Mouse (Mus musculus) heart, adult 18-20 months (tissue): ENCODE results near the gene Vmn2r80. TPM values are rescaled to one million over a fixed set of nuclear protein-coding genes. Genes with fewer than 3 reads are reported as not detected.
A peak's percentile ranks its signal among the peaks of the same experiment; 100 is the strongest.
"Not testable (repeated sequence)": the region's sequence is repeated elsewhere in the genome, so short reads cannot be mapped to it uniquely, and the experiment has no call there.

Source experiments
- DNase-seq, 2 experiments: peaks; one replicate each; pipeline ENCODE4 v3.0.0; 2021 to 2022; ENCODE audit warnings: mixed read lengths in 1 of 2
- long read RNA-seq, 2 experiments: library from polyadenylated mRNA; stranded (forward); transcript quantifications; one replicate each; pipeline ENCODE4 v2.0.0; 2021
- total RNA-seq, 2 experiments: library from RNA; stranded (reverse); gene quantifications; 2 replicates each; pipeline ENCODE4 v1.2.3; 2021

Vmn2r80 gene
- not detected for total RNA-seq
- long read RNA-seq, experiment 1, result 0 reads
- long read RNA-seq, experiment 2, result 0 reads

DNA sequence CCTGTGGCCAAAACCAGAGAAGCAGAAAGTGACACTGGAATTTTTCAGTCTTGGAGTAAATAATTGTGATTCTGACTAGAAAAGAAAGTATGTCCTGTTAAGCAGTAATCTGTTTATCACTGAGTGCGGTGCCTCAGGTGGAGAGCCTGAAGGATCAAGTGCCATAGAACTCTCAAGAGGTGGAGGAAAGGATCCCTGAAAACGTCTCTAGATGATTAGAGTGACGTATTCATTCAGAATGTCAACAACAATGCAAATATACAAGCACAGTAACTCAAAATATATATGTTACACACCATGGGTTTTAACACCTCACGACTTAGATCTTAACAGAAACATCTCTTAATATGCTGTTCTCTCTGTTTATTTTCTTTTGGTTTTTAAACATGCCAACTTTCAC lies at the start of gene Vmn2r80:
Vmn2r80 (plus strand) TSS at position 301 of the 400 bp plus-strand sequence.
- DNase-seq, result not testable (repeated sequence)

DNA sequence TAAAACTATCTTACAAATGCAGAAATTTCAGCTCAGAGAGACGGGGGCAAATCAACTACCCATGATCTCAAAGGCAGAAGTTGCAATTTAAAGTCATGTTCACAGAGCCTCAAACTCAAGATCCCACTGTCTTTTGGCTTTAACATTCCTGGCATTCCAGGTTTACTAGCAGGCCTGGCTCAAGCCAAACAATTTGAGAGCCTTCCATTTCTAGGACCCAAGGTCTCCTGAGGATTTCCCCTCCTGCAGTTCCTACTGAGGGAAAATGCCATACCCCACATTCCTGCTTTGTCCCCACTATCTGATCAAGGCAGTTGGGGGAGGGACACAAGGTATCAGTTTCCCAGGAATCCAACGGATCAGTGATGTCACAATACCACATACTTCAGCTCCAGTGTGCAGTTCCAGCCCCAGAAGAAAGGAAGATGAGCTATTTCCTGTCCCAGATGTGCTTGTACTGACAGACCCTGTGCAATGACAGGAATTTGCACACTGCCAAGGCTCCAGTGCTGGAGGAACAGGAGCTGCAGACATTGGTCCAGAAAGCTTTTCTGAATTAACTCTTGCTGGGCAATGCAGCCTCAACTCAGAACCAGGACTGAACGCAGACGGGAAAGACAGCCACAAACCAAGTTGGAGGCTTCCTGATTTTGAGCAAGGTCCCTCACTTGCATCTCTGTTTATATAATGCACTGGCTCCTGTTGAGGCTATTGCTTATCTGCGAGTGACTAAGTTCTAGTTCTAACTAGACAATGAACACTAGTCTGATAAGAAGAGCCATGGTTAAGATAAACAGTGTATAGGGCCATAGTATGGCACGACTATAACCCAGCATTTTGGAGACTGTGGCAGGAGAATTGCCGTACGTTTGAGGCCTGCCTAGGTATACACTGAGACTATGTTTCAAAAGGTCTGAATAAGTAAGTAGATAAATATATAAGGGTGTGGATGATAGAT lies 42.0 kb upstream of the Vmn2r80 start:
- DNase-seq, result no peak

DNA sequence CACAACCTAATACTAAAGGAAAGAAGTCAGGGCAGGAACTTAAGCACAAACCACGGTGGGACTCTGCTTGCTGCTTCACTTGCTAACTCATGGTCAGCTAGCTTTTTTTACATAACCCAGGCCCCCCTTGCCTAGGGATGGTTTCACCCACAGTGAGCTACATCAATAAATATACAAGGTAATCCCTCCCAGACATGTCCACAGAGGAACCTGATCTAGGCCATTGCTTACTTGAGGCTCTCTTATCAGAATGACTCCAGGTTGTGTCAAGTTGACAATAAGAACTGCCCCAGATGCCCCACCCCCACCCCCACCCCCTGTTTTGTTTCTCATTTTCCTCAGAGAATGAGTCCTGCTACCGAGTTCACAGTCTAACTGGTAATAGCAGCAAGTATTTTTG lies 41.0 kb upstream of the Vmn2r80 start:
- DNase-seq, result no peak

DNA sequence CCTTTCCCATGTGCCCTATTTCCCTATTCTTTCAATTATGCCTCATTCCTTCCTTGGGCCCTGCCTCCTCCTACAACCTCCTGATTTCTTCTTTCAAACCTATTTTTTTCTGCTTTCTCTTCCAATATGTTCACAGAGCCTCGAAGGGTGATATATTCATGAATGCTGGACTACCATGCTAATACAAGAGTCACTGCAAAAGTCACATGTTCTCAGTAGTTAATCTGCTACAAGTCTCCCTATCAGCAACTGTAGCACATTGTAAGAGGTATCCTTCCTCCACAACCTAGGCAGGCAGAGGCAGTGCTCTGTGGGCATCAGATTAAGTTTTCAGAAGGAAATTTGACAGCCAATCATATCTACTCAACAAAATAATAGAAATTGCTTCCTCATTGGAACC lies 39.4 kb upstream of the Vmn2r80 start:
- DNase-seq, result no peak

DNA sequence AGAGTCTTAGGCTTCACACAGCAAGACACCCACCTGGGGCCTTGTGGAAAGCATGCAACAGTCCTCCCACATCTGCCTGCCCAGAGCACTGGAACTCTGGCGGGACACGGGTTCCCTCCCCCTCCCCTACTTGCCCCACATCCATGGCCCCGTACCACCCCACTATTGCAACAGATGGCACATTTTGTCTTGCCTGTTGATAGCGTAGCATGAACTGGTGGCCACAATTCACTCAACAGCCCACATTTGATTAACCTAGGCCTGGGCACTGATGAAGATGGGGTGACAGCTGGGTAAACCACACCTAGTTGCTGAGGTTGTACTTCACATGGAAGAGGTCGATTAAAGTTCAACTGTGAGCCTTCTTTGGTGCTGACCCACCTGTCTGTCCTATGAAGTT lies 38.1 kb upstream of the Vmn2r80 start:
- no peak for DNase-seq

DNA sequence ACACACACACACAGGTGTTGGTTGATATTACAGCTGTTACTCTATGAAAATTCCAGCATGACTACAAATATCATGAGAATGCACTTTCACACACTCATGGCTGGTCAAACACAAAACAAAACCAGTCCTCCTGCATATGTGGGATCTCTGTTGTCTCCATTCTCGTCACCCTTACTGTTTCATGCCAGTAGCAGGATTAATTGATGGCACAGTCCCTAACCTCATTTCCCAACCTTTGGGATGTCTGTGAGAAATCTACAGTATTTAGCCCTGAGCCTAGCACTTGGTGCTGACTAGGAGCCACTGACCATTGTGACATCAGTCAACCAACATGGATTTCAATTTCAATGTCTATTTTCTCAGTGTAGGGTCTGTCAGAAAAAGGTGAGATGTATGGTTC lies 33.5 kb upstream of the Vmn2r80 start:
- no peak for DNase-seq

DNA sequence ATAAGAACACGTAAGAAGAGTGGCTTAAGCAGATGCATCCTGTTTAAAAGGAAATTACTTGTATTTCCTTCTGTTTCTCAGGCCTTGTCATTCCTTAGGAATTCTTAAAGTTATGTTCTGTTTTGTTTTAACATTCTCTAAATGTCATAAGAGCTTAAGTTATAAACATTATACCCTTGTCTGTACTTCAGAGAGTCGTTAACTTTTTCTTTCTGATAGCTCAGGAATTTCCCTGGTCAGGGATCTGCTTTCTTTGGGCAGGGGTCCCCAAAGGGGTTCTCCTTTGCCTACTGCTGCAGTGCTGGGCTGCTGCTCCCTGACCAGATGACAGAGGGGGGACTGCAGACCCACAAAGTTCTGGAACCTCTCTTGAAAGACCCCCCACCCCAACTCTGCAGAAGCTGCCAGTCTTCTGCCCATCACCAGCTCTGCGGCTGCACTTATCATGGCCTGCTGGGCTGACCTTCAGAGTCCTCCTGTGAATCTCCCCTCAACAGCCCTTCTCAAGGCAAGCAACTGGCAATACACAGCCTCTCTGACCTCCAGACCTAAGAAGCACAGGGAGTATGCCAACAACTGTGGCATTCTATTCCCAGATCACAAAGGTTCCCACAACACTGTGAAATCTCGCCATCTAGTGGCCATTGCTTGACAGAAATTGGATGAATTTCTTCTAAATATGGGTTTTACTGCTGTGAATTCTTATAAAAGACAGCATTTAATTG lies 32.3 kb upstream of the Vmn2r80 start:
- peak; percentile 35 to 75 for DNase-seq

DNA sequence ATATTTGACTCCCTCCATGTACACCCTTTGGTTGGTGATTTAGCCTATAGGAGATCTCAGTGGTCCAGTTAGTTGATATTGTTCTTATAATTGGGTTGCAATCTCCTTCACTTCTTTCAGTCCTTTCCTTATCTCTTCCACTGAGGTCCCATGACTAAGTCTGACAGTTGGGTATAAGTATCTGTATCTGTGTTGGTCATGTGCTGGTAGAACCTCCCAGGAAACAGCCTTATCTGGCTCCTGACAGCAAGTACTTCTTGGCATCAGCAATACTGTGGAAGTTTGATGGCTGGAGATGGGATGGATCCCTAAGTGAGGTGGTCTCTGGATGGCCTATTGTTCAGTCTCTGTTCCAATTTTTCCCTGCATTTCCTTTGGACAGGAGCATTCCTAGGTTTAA lies 3.0 kb downstream of the Vmn2r80 start:
- no peak for DNase-seq

DNA sequence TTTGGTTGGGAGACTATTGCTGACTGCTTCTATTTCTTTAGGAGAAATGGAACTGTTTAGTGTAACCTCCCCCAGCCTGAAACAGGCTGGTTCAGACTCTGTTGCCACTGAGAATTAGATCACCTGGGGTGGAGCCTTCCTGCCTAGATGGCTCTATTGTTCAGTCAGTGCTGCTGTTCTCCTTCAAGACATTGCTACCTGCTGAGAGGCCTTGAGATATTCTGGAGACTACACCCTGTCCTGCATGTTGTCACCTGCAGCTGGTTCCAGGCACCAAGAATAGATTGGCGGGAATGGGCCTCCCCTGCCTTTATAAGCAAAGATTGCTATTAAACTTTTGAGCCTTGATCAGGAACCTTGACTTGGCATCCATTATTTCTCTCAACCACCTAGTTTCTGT lies 51.4 kb downstream of the Vmn2r80 start:
- not testable (repeated sequence) for DNase-seq

DNA sequence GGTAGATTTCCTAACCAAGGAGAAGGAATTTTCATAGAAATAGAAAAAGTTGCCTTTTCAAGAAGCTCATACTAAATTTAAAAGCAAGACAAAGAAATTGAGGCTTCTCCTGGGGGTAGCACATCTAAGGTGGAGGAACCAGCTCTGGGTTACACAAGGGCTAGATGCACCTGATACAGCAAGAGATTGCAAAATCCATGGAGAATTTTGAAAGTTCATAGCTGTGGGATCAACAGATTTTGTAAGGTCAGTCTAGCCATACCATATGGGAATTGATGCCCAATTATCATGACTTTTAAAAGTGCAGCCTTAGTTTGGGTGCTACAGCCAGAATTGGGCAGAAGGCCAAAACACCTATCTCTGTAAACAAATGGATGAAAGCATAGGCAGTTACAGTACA lies 71.9 kb downstream of the Vmn2r80 start:
- no peak for DNase-seq

DNA sequence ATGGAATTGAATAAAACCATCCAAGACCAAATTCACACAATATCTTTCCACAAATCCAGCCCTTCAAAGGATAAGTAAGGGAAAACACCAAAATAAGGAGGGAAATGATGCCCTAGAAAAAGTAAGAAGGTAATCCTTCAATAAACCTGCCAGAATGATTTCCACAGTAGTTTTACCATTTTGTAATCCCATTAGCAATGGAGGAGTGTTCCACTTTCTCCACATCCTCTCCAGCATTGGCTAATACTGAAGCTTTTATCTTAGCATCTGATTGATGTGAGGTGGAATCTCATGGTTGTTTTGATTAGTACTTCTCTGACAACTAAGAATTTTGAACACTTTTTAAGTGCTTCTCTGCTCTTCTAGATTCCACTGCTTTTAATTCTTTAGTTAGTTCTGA lies 73.0 kb downstream of the Vmn2r80 start:
- DNase-seq, result no peak

DNA sequence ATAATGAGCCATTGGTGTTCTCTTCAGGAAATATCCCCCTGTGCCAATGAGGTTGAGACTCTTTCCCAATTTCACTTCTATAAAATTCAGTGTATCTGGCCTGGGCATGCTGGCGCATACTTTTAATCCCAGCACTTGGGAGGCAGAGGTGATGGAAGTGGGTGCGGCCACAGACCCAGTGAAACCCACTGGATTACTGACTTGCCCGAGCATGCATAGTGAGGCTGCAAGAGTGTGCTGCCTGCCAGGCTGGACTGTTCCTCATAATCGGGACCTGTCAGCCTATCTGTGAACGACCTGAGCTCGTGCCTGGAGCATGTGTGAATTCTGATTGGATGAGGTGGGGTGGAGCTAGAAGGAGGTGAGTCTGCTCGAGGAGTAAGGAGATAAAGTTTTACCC lies 73.6 kb downstream of the Vmn2r80 start:
- no peak for DNase-seq

Other genes with a start within 250 kb of the Vmn2r80 start
- not detected for gene Olfr1354, start 235.6 kb upstream of the Vmn2r80 start, total RNA-seq
- not detected for gene Olfr8, start 198.1 kb upstream of the Vmn2r80 start, total RNA-seq
- not detected for gene Olfr1353, start 185.5 kb upstream of the Vmn2r80 start, total RNA-seq
- not detected for gene Olfr1352, start 167.7 kb upstream of the Vmn2r80 start, total RNA-seq
- not detected for gene Olfr1351, start 136.3 kb upstream of the Vmn2r80 start, total RNA-seq
- gene Olfr57, start 120.0 kb upstream of the Vmn2r80 start, total RNA-seq, result not detected
- 1 to 10 TPM; 8.0 to 8.5 TPM for gene 2610008E11Rik, start 51.2 kb upstream of the Vmn2r80 start, total RNA-seq
- not detected for gene Vmn2r81, start 98.9 kb downstream of the Vmn2r80 start, total RNA-seq
- not detected for gene Vmn2r82, start 207.8 kb downstream of the Vmn2r80 start, total RNA-seq